Mouse (Mus musculus) liver, embryonic 16.5 days (tissue): Measurements from ENCODE around the gene Rpl27. TPM values are rescaled to one million over a fixed set of nuclear protein-coding genes. Genes with fewer than 3 reads are reported as not detected.

Experiments used
- ATAC-seq: fragments of 200-750 bp; cut with Nextera tagmentation; 2 replicates; pipeline ENCODE4 v1.8.0; 2017; ENCODE audit warnings: low read depth, mild to moderate bottlenecking, moderate number of reproducible peaks, moderate library complexity
- H3K27ac ChIP-seq: fragments of 300-500 bp; sonication (generic); 2 replicates; pipeline ENCODE4 v1.5.1; 2014; ENCODE audit warnings: mild to moderate bottlenecking, low read length
- H3K27me3 ChIP-seq: fragments of 300-500 bp; sonication (generic); 2 replicates; pipeline ENCODE4 v1.6.1; 2014; ENCODE audit warnings: low read depth, low read length, mixed read lengths; ENCODE audit not compliant: control insufficient read depth, insufficient read depth
- H3K36me3 ChIP-seq: fragments of 300-500 bp; sonication (generic); 2 replicates; pipeline ENCODE4 v1.6.1; 2014; ENCODE audit warnings: mild to moderate bottlenecking; ENCODE audit not compliant: control insufficient read depth, insufficient read depth
- H3K4me1 ChIP-seq: fragments of 300-500 bp; sonication (generic); 2 replicates; pipeline ENCODE4 v1.6.1; 2014; ENCODE audit warnings: low read depth, low read length, mixed read lengths; ENCODE audit not compliant: control insufficient read depth
- H3K4me2 ChIP-seq: fragments of 300-500 bp; sonication (generic); 2 replicates; pipeline ENCODE4 v1.6.1; 2014; ENCODE audit warnings: low read depth, low read length, mixed read lengths
- H3K4me3 ChIP-seq: fragments of 300-500 bp; sonication (generic); 2 replicates; pipeline ENCODE4 v1.5.1; 2014; ENCODE audit warnings: low read depth, mild to moderate bottlenecking, low read length
- H3K9ac ChIP-seq: fragments of 300-500 bp; sonication (generic); 2 replicates; pipeline ENCODE4 v1.6.1; 2014; ENCODE audit warnings: low read depth, low read length
- H3K9me3 ChIP-seq: fragments of 300-500 bp; sonication (generic); replicated peaks from 2 replicates; pipeline ENCODE4 v1.6.1; 2016; ENCODE audit warnings: low read length; ENCODE audit not compliant: control insufficient read depth
- WGBS: fragments of 180-500 bp; shearing (Covaris S2); extraction: QIAGEN DNeasy Blood & Tissue Kit; methylation state at CpG from one replicate; pipeline ENCODE4 v1.1.7; 2014; ENCODE audit not compliant: insufficient replicate concordance; 5-methylcytosine and 5-hydroxymethylcytosine counted together
- polyA plus RNA-seq: library from polyadenylated mRNA; unstranded; fragments of >200 nt; fragmentation: Nextera tagmentation; extraction: Ambion mirVana; gene quantifications from 2 replicates; pipeline ENCODE4 v1.2.1, GENCODE M21; 2015

The Rpl27 gene
- polyA plus RNA-seq, result 138 and 160 TPM in 2 replicates

GRCm38 (mm10) chr11:101442127-101442693 is at the start of gene Rpl27:
Rpl27 (plus strand) TSS chr11:101442298.
- under 1% methylated on average over 42 of the region's 42 CpGs for WGBS
- H3K4me2 ChIP-seq, result peak within 1 kb of the TSS; percentile 72

GRCm38 (mm10) chr11:101395110-101395509 is 47.0 kb upstream of the Rpl27 start:
- no peak overlapping the region for H3K27ac ChIP-seq
- H3K36me3 ChIP-seq, result no peaks in the 10 kb centered on the region
- H3K4me2 ChIP-seq, result no peak overlapping the region
- no peaks in the 10 kb centered on the region for H3K4me1 ChIP-seq
- 3% methylated on average over 8 of the region's 8 CpGs for WGBS
- no peak overlapping the region for H3K9ac ChIP-seq
- no peak overlapping the region for H3K4me3 ChIP-seq
- no peaks in the 10 kb centered on the region for H3K9me3 ChIP-seq
- ATAC-seq, result no peak
- no peaks in the 10 kb centered on the region for H3K27me3 ChIP-seq

More at GRCm38 (mm10) chr11:101442127-101442693, at the start of gene Rpl27:
- Histone ChIP-seq H3K9ac (peak within 1 kb of the TSS; percentile 86), H3K4me1 (peaks cover 15% of the 10 kb centered on the region), H3K36me3 (peaks cover 18% of the 10 kb centered on the region), H3K27me3 (no peaks in the 10 kb centered on the region), H3K9me3 (no peaks in the 10 kb centered on the region), H3K4me3 (peak within 1 kb of the TSS; percentile 87), H3K27ac (peak within 1 kb of the TSS; percentile 72)
- peak; percentile 99 for ATAC-seq

DNA sequence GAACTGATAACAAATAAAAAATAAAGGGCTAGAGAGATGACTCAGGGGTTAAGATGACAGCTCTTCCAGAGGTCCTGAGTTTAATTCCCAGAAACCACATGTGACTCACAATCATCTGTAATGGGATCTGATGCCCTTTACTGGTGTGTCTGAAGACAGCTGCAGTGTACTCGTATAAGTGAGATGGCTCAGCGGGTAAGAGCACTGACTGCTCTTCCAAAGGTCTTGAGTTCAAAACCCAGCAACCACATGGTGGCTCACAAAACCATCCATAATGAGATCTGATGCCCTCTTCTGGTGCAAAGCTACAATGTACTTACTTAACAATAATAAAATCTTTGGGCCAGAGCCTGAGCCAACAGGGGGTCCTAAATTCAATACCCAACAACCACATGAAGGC is 26.8 kb upstream of the Rpl27 start:
- H3K4me3 ChIP-seq, result no peak overlapping the region
- WGBS, result 75% methylated on average over 2 of the region's 2 CpGs
- no peaks in the 10 kb centered on the region for H3K27me3 ChIP-seq
- H3K9ac ChIP-seq, result no peak overlapping the region
- no peak for ATAC-seq
- no peaks in the 10 kb centered on the region for H3K9me3 ChIP-seq
- no peak overlapping the region for H3K27ac ChIP-seq
- peaks cover 8% of the 10 kb centered on the region for H3K4me1 ChIP-seq
- peaks cover 6% of the 10 kb centered on the region for H3K36me3 ChIP-seq
- H3K4me2 ChIP-seq, result no peak overlapping the region

GRCm38 (mm10) chr11:101416433-101417100 is 25.5 kb upstream of the Rpl27 start:
- peak overlapping the region; percentile 85 for H3K4me2 ChIP-seq
- H3K27me3 ChIP-seq, result no peaks in the 10 kb centered on the region
- no peaks in the 10 kb centered on the region for H3K9me3 ChIP-seq
- H3K9ac ChIP-seq, result peak overlapping the region; percentile 84
- ATAC-seq, result peak; percentile 46; the same call in 1 of the 2 replicates
- peak overlapping the region; percentile 88 for H3K4me3 ChIP-seq
- peaks cover 8% of the 10 kb centered on the region for H3K4me1 ChIP-seq
- under 1% methylated on average over 11 of the region's 11 CpGs for WGBS
- peak overlapping the region; percentile 32; the same call in 1 of the 2 replicates for H3K27ac ChIP-seq
- peaks cover 3% of the 10 kb centered on the region for H3K36me3 ChIP-seq

DNA sequence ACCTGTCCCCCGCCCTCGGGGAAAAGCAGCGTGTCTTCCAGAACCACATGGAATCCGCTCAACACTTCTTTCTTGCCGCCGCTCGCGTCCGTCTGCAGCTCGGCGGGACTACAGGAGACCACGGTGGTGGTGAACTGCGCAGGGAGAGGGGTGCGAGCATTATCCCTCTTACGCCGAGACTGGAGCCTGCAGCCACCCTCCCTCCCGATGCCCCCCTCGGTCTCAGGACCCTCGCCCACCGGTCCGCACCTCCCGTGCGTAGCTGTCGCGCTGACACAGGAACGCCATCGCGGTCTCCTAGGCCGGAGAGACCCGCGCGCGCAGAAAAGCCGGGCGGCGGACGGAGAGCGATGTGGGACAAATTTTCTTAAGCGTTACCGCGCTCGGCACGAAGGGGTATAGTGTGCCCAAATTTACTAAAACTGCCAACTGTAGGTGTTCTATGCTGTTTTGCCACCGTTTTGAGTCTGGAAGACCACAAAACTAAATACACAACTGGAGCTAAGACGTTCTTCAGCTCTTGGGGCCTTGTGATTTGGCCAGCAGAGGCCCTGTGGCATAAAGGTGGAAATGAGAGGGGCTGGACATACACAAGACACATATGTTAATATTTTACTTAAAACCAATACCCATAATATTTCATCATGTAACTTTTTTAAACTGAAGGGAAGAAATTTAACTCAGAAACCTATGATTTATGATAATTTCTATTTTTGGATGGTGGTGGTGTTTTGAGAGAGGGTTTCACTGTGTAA is 24.8 kb upstream of the Rpl27 start, which contains the start of gene Aarsd1:
Gene Aarsd1 (minus strand): TSS at position 515 of the 755 bp plus-strand sequence.
- H3K9ac ChIP-seq, result peak within 1 kb of the TSS; percentile 84
- no peaks in the 10 kb centered on the region for H3K27me3 ChIP-seq
- H3K4me3 ChIP-seq, result peak within 1 kb of the TSS; percentile 88
- H3K9me3 ChIP-seq, result no peaks in the 10 kb centered on the region
- peak; percentile 78 for ATAC-seq
- H3K27ac ChIP-seq, result peak within 1 kb of the TSS; percentile 32; the same call in 1 of the 2 replicates
- H3K4me1 ChIP-seq, result peaks cover 8% of the 10 kb centered on the region
- peaks cover 3% of the 10 kb centered on the region; the same call in 1 of the 2 replicates for H3K36me3 ChIP-seq
- peak within 1 kb of the TSS; percentile 85 for H3K4me2 ChIP-seq
- under 1% methylated on average over 45 of the region's 45 CpGs for WGBS

DNA sequence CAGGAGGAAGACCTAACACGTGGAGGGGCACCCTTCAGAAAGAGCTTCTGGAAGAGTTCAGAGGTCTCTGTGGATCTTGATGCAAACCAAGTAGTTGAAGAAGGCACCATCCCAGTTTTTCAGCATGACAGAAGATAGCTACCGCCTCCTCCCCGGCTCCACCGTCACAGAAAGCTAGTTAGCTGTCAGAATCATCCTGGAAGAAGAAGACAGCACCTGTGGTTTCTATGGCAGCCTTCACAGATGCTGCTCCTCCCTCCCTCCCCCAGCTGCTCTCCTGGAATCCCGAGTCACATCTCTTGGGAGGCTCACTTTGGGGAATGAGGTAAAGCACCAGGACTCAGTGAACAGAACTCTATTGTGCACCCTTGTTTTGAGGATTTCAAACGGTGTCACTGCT is 23.1 kb upstream of the Rpl27 start:
- ATAC-seq, result no peak
- Histone ChIP-seq H3K27ac (no peak overlapping the region), H3K27me3 (no peaks in the 10 kb centered on the region), H3K36me3 (no peaks in the 10 kb centered on the region), H3K9ac (no peak overlapping the region), H3K4me2 (no peak overlapping the region), H3K9me3 (no peaks in the 10 kb centered on the region), H3K4me1 (peaks cover 9% of the 10 kb centered on the region), H3K4me3 (no peak overlapping the region)
- WGBS, result 67% methylated on average over 6 of the region's 6 CpGs

- WGBS, result 42% methylated on average over 3 of the region's 3 CpGs
- Histone ChIP-seq H3K4me3 (no peak overlapping the region), H3K36me3 (no peaks in the 10 kb centered on the region), H3K4me2 (no peak overlapping the region), H3K9me3 (no peaks in the 10 kb centered on the region), H3K27me3 (no peaks in the 10 kb centered on the region), H3K27ac (no peak overlapping the region), H3K9ac (no peak overlapping the region), H3K4me1 (peaks cover 16% of the 10 kb centered on the region)
- no peak for ATAC-seq
Observed at GRCm38 (mm10) chr11:101419610-101420009, 22.5 kb upstream of the Rpl27 start.

GRCm38 (mm10) chr11:101420148-101420547 is 21.9 kb upstream of the Rpl27 start:
- peaks cover 18% of the 10 kb centered on the region for H3K4me1 ChIP-seq
- no peak overlapping the region for H3K27ac ChIP-seq
- 61% methylated on average over 5 of the region's 5 CpGs for WGBS
- H3K9ac ChIP-seq, result no peak overlapping the region
- no peak overlapping the region for H3K4me2 ChIP-seq
- no peaks in the 10 kb centered on the region for H3K36me3 ChIP-seq
- H3K4me3 ChIP-seq, result no peak overlapping the region
- H3K27me3 ChIP-seq, result no peaks in the 10 kb centered on the region
- H3K9me3 ChIP-seq, result no peaks in the 10 kb centered on the region
- ATAC-seq, result no peak
